Mouse (Mus musculus) heart, embryonic 14.5 days (tissue): ENCODE results near the gene Klk7. TPM values are rescaled to one million over a fixed set of nuclear protein-coding genes. Genes with fewer than 3 reads are reported as not detected.

ENCODE experiments used
- ATAC-seq: fragments of 200-750 bp; cut with Nextera tagmentation; 2 replicates; pipeline ENCODE4 v1.8.0; 2017; ENCODE audit warnings: low read depth, moderate TSS enrichment; ENCODE audit not compliant: insufficient number of reproducible peaks, insufficient read depth, low FRiP score
- H3K27ac ChIP-seq, 2 experiments: fragments of 200-500 bp in 1 of 2; fragments of 300-500 bp in 1 of 2; sonication (generic) in 1 of 2; replicated peaks in 1 of 2; 2 replicates each; pipeline ENCODE4 v1.5.1; 2012 to 2014; ENCODE audit warnings: low read depth in 2 of 2, low read length in 2 of 2, control low read depth in 1 of 2, mild to moderate bottlenecking in 1 of 2, mixed read lengths in 1 of 2; ENCODE audit not compliant: control insufficient read depth in 1 of 2, insufficient read depth in 1 of 2
- H3K27me3 ChIP-seq: fragments of 300-500 bp; sonication (generic); 2 replicates; pipeline ENCODE4 v1.6.1; 2014; ENCODE audit warnings: mild to moderate bottlenecking, low read length, control low read depth; ENCODE audit not compliant: control insufficient read depth, insufficient read depth
- H3K36me3 ChIP-seq: fragments of 300-500 bp; sonication (generic); 2 replicates; pipeline ENCODE4 v1.6.1; 2014; ENCODE audit warnings: mild to moderate bottlenecking, control low read depth, low read length, mixed read lengths; ENCODE audit not compliant: control insufficient read depth, insufficient read depth
- H3K4me1 ChIP-seq, 2 experiments: fragments of 200-500 bp in 1 of 2; fragments of 300-500 bp in 1 of 2; sonication (generic) in 1 of 2; 2 replicates each; pipeline ENCODE4 v1.6.1; 2012 to 2014; ENCODE audit warnings: low read length in 2 of 2, control low read depth in 1 of 2, mixed read lengths in 1 of 2; ENCODE audit not compliant: control insufficient read depth in 2 of 2, insufficient read depth in 2 of 2
- H3K4me2 ChIP-seq: fragments of 300-500 bp; sonication (generic); 2 replicates; pipeline ENCODE4 v1.6.1; 2014; ENCODE audit warnings: mild to moderate bottlenecking, low read length
- H3K4me3 ChIP-seq, 2 experiments: fragments of 200-500 bp in 1 of 2; fragments of 300-500 bp in 1 of 2; sonication (generic) in 1 of 2; 2 replicates each; pipeline ENCODE4 v1.5.1; 2012 to 2014; ENCODE audit warnings: low read length in 2 of 2, mild to moderate bottlenecking in 2 of 2, control low read depth in 1 of 2, low read depth in 1 of 2, moderate library complexity in 1 of 2; ENCODE audit not compliant: control insufficient read depth in 1 of 2, insufficient read depth in 1 of 2
- H3K9ac ChIP-seq: fragments of 300-500 bp; sonication (generic); 2 replicates; pipeline ENCODE4 v1.6.1; 2014; ENCODE audit warnings: mild to moderate bottlenecking, low read length
- H3K9me3 ChIP-seq: fragments of 300-500 bp; sonication (generic); 2 replicates; pipeline ENCODE4 v1.6.1; 2016; ENCODE audit warnings: low read length, control low read depth; ENCODE audit not compliant: control insufficient read depth
- WGBS: fragments of 180-500 bp; shearing (Covaris S2); extraction: QIAGEN DNeasy Blood & Tissue Kit; methylation state at CpG from one replicate; pipeline ENCODE4 v1.1.7; 2014; 5-methylcytosine and 5-hydroxymethylcytosine counted together
- polyA plus RNA-seq: library from polyadenylated mRNA; unstranded; fragments of >200 nt; fragmentation: Nextera tagmentation; extraction: Ambion mirVana; gene quantifications from 2 replicates; pipeline ENCODE4 v1.2.1, GENCODE M21; 2014

Gene Klk7
- polyA plus RNA-seq, 1 experiment from 2014 or later, result 0.20 TPM

DNA sequence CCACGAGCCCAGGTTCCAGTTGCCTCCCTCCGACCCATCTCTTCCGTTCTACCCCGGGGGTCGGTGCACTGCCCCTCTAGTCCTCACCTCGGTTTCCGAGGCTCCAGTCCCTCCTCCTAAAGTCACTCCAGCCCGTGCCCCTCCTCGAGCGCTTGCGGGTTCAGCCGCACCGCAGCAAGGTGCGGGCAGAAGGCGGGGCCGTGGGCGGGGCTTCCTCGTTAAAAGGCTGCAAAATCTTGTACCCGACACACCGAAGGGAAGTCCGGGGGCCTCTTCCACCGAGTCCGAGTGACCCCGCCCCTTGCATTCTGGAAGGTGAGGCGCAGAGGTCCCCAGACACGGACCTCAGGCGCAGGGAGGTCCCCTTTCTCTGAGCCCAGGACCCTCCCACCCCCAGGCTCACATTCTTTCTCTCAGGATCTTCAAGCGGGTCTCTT is 13.7 kb upstream of the Klk7 start, which contains the start of gene Klk8:
Gene Klk8 (plus strand): TSS at position 245 of the 437 bp plus-strand sequence.
- H3K27me3 ChIP-seq, result peaks cover 28% of the 10 kb centered on the region
- WGBS, result under 1% methylated on average over 28 of the region's 28 CpGs
- peak within 1 kb of the TSS; percentile 51 for H3K9ac ChIP-seq
- H3K9me3 ChIP-seq, result no peaks in the 10 kb centered on the region
- H3K4me3 ChIP-seq, result peak within 1 kb of the TSS; percentile 57 to 64
- ATAC-seq, result no peak
- no peak within 1 kb of the TSS for H3K27ac ChIP-seq
- no peaks in the 10 kb centered on the region for H3K36me3 ChIP-seq
- H3K4me2 ChIP-seq, result peak within 1 kb of the TSS; percentile 83
- H3K4me1 ChIP-seq, result peaks cover 9 to 11% of the 10 kb centered on the region in 2 experiments; a peak in 2 of 4 replicates

GRCm38 (mm10) chr7:43797844-43798462 is 13.1 kb upstream of the Klk7 start:
- Histone ChIP-seq H3K9me3 (no peaks in the 10 kb centered on the region), H3K36me3 (no peaks in the 10 kb centered on the region), H3K27me3 (peaks cover 28% of the 10 kb centered on the region), H3K9ac (peak overlapping the region; percentile 51; the same call in 1 of the 2 replicates), H3K4me2 (peak overlapping the region; percentile 83), H3K27ac (no peak overlapping the region), H3K4me1 (peaks cover 9 to 11% of the 10 kb centered on the region in 2 experiments; a peak in 2 of 4 replicates), H3K4me3 (peak overlapping the region; percentile 57 to 64)
- 32% methylated on average over 13 of the region's 13 CpGs for whole genome bisulfite sequencing
- ATAC-seq, result 0 out of 2 replicates have a peak, but pooled peaks have one; percentile 18

DNA sequence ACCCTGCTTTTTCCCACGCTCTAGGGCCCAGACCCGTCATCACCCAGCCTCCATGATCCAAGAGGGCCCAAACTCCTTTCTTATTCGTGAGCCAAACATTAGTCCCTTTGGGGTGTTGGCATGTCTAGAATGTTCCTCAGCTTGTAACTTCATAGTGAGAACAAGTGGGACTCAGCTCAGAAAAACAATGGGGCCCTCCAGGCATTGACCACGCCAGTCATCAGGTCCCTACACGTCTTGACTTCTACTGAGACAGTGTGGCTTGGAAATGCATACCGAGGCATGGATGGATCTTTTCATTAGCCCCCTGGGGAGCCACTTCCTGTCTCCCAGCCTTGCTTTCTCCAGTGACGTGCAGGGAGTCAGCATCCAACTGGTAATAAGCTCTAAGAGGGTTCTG is 11.2 kb upstream of the Klk7 start:
- Histone ChIP-seq H3K9ac (no peak overlapping the region), H3K9me3 (no peaks in the 10 kb centered on the region), H3K4me2 (no peak overlapping the region), H3K36me3 (no peaks in the 10 kb centered on the region), H3K4me1 (peaks cover 9 to 11% of the 10 kb centered on the region in 2 experiments; a peak in 2 of 4 replicates), H3K27me3 (peaks cover 28% of the 10 kb centered on the region), H3K27ac (no peak overlapping the region), H3K4me3 (no peak overlapping the region)
- ATAC-seq, result no peak
- WGBS, result 73% methylated on average over 7 of the region's 7 CpGs

- no peaks in the 10 kb centered on the region for H3K4me1 ChIP-seq
- ATAC-seq, result no peak
Observed at GRCm38 (mm10) chr7:43815211-43815610, 4.1 kb downstream of the Klk7 start.

GRCm38 (mm10) chr7:43816746-43817145 is 5.7 kb downstream of the Klk7 start:
- Histone ChIP-seq H3K9ac (no peak overlapping the region), H3K4me3 (no peak overlapping the region), H3K4me1 (no peaks in the 10 kb centered on the region), H3K4me2 (no peak overlapping the region), H3K36me3 (no peaks in the 10 kb centered on the region), H3K9me3 (no peaks in the 10 kb centered on the region), H3K27ac (no peak overlapping the region), H3K27me3 (no peaks in the 10 kb centered on the region)
- no peak for ATAC-seq

More at GRCm38 (mm10) chr7:43815211-43815610, 4.1 kb downstream of the Klk7 start:
- no peak overlapping the region for H3K9ac ChIP-seq
- no peaks in the 10 kb centered on the region for H3K36me3 ChIP-seq
- H3K4me3 ChIP-seq, result no peak overlapping the region
- 74% methylated on average over 7 of the region's 7 CpGs for WGBS
- no peaks in the 10 kb centered on the region for H3K27me3 ChIP-seq
- H3K9me3 ChIP-seq, result no peaks in the 10 kb centered on the region
- H3K4me2 ChIP-seq, result no peak overlapping the region
- H3K27ac ChIP-seq, result no peak overlapping the region

DNA sequence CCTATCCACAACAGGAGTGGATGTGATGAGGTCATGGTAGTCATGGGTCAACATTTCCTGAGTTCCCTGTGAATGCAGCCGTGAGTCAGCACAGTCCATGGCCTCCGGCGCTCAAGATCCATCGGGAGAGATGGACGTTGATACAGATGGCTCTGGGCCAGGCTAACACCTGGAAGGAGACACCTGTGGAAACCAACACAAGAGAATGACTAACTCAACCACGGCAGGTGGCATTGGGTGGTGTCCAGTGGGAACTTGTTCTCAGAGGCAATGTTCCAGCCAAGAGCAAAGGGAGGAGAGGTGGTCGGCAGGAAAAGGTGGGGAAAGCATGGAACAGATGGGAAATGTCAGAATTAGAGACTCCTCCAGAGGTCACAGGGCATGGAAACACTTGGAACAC is 10.5 kb downstream of the Klk7 start:
- ATAC-seq, result no peak
- Histone ChIP-seq H3K4me3 (no peak overlapping the region), H3K4me2 (no peak overlapping the region), H3K36me3 (no peaks in the 10 kb centered on the region), H3K4me1 (no peaks in the 10 kb centered on the region), H3K27me3 (no peaks in the 10 kb centered on the region), H3K9ac (no peak overlapping the region), H3K27ac (no peak overlapping the region), H3K9me3 (no peaks in the 10 kb centered on the region)
- WGBS, result 73% methylated on average over 7 of the region's 7 CpGs

DNA sequence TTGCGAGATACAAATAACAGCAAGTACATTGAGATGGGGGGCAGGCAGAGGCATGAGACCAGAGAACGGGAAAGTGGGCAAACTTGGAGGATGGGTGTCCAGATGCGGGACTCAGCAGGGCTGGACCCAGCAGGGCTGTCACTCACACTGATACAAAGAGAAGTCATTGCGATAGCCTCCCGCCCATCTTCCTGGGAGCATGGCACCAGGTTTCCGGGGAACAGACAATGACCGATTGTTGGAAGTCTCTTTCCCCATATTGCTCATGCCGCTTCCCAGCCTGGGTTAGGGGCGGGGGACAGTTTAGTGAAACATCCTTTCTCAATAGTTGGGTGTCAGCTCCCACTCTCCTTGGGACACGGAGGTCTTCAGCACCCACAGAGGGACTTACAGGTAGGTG is 13.1 kb downstream of the Klk7 start, which contains the start of gene Klk6:
Gene Klk6 (plus strand): TSS at position 301 of the 400 bp plus-strand sequence.
- Histone ChIP-seq H3K4me3 (no peak within 1 kb of the TSS), H3K27me3 (no peaks in the 10 kb centered on the region)
- ATAC-seq, result no peak

GRCm38 (mm10) chr7:43826056-43826455 is 15.0 kb downstream of the Klk7 start:
- 82% methylated on average over 5 of the region's 5 CpGs for WGBS
- no peaks in the 10 kb centered on the region for H3K4me1 ChIP-seq
- no peaks in the 10 kb centered on the region for H3K9me3 ChIP-seq
- H3K36me3 ChIP-seq, result no peaks in the 10 kb centered on the region
- no peak overlapping the region for H3K9ac ChIP-seq
- H3K27me3 ChIP-seq, result no peaks in the 10 kb centered on the region
- H3K4me3 ChIP-seq, result no peak overlapping the region
- no peak overlapping the region for H3K4me2 ChIP-seq
- no peak overlapping the region for H3K27ac ChIP-seq
- no peak for ATAC-seq

More for the DNA sequence above, 13.1 kb downstream of the Klk7 start, which contains the start of gene Klk6:
- no peaks in the 10 kb centered on the region for H3K9me3 ChIP-seq
- no peak within 1 kb of the TSS for H3K4me2 ChIP-seq
- H3K27ac ChIP-seq, result no peak within 1 kb of the TSS
- WGBS, result 81% methylated on average over 10 of the region's 10 CpGs
- no peak within 1 kb of the TSS for H3K9ac ChIP-seq
- no peaks in the 10 kb centered on the region for H3K36me3 ChIP-seq
- H3K4me1 ChIP-seq, result no peaks in the 10 kb centered on the region
